Mouse (Mus musculus): ENCODE measurements around the gene Ccnb2. TPM values are rescaled to one million over a fixed set of nuclear protein-coding genes. Genes with fewer than 3 reads are reported as not detected.
"Not testable (repeated sequence)": the region's sequence is repeated elsewhere in the genome, so short reads cannot be mapped to it uniquely, and the experiment has no call there.

The Ccnb2 gene
- 58.8 TPM for polyA plus RNA-seq (2012; fragmentation: generic; extraction: Trizol)

GRCm38 (mm10) chr9:70421257-70422056 is at the start of gene Ccnb2:
Ccnb2 (minus strand) TSS chr9:70421547.
- Histone ChIP-seq H3K4me2 (ENCODE audit: low read depth) (peak within 1 kb of the TSS; percentile 75), H3K27me3 (ENCODE audit: control insufficient read depth, insufficient read depth, insufficient read length) (no peaks in the 10 kb centered on the region), H3K4me3 (peak within 1 kb of the TSS; percentile 45), H3K79me2 (ENCODE audit: control insufficient read depth, insufficient read depth) (peaks cover 14% of the 10 kb centered on the region), H3K36me3 (ENCODE audit: control insufficient read depth, insufficient read depth) (peaks cover 27% of the 10 kb centered on the region), H3ac (ENCODE audit: control insufficient read depth, insufficient read length) (peak within 1 kb of the TSS; percentile 35)
- TF ChIP-seq POLR2A (IDR thresholded peaks at IDR 0.05; ENCODE audit: insufficient read length, low read depth) (peak; percentile 91), REST (IDR thresholded peaks at IDR 0.05; ENCODE audit: insufficient read depth, insufficient read length) (no peak), MAX (IDR thresholded peaks at IDR 0.05; ENCODE audit: low read depth) (no peak), E2F4 (IDR thresholded peaks at IDR 0.05; ENCODE audit: insufficient read depth) (peak; percentile 96), USF1 (IDR thresholded peaks at IDR 0.05; ENCODE audit: low read depth) (no peak), TCF12 (IDR thresholded peaks at IDR 0.05; ENCODE audit: insufficient read depth, poor library complexity, severe bottlenecking) (no peak), MYOD1 (IDR thresholded peaks at IDR 0.05; ENCODE audit: control insufficient read depth in 1 of 3, insufficient read length in 2 of 3, low read depth in 2 of 3) (no peak), POLR2AphosphoS2 (IDR thresholded peaks at IDR 0.05; ENCODE audit: insufficient read length, low read depth) (peak; percentile 98)

- Histone ChIP-seq H3K79me2 (ENCODE audit: control insufficient read depth, insufficient read depth) (peaks cover 21% of the 10 kb centered on the region), H3K36me3 (ENCODE audit: control insufficient read depth, insufficient read depth) (peaks cover 20% of the 10 kb centered on the region)
- H3K4me3 ChIP-seq; H3K4me2 ChIP-seq (ENCODE audit: low read depth); H3ac ChIP-seq (ENCODE audit: control insufficient read depth, insufficient read length); H3K27me3 ChIP-seq (ENCODE audit: control insufficient read depth, insufficient read depth, insufficient read length): not testable (repeated sequence)
Observed at GRCm38 (mm10) chr9:70463091-70463490, 41.7 kb upstream of the Ccnb2 start.

GRCm38 (mm10) chr9:70452371-70452770 is 31.0 kb upstream of the Ccnb2 start:
- no peak overlapping the region for H3K4me3 ChIP-seq
- H3K4me2 ChIP-seq (ENCODE audit: low read depth): no peak overlapping the region
- no peak overlapping the region for H3ac ChIP-seq (ENCODE audit: control insufficient read depth, insufficient read length)
- H3K36me3 ChIP-seq (ENCODE audit: control insufficient read depth, insufficient read depth): peaks cover 38% of the 10 kb centered on the region
- peaks cover 4% of the 10 kb centered on the region for H3K79me2 ChIP-seq (ENCODE audit: control insufficient read depth, insufficient read depth)
- H3K27me3 ChIP-seq (ENCODE audit: control insufficient read depth, insufficient read depth, insufficient read length): no peaks in the 10 kb centered on the region
- no peak for TF ChIP-seq CEBPB (IDR thresholded peaks at IDR 0.05; ENCODE audit: insufficient read depth, poor library complexity, severe bottlenecking)
- no peak for TF ChIP-seq MYOG (IDR thresholded peaks at IDR 0.05; ENCODE audit: control insufficient read depth in 1 of 3, insufficient read depth in 1 of 3, insufficient read length in 2 of 3, low read depth in 2 of 3)
- no peak for TF ChIP-seq MAX (IDR thresholded peaks at IDR 0.05; ENCODE audit: low read depth)
- no peak for TF ChIP-seq TCF3 (IDR thresholded peaks at IDR 0.05; ENCODE audit: insufficient read length, low read depth)
- TF ChIP-seq SRF (IDR thresholded peaks at IDR 0.05; ENCODE audit: control insufficient read depth, insufficient read length, low read depth): no peak
- no peak for TF ChIP-seq MYOD1 (IDR thresholded peaks at IDR 0.05; ENCODE audit: control insufficient read depth in 1 of 3, insufficient read length in 2 of 3, low read depth in 2 of 3)
- TF ChIP-seq TCF12 (IDR thresholded peaks at IDR 0.05; ENCODE audit: insufficient read depth, poor library complexity, severe bottlenecking): no peak
- no peak for TF ChIP-seq POLR2A (IDR thresholded peaks at IDR 0.05; ENCODE audit: insufficient read length, low read depth)
- no peak for TF ChIP-seq REST (IDR thresholded peaks at IDR 0.05; ENCODE audit: insufficient read depth, insufficient read length)
- no peak for TF ChIP-seq POLR2AphosphoS2 (IDR thresholded peaks at IDR 0.05; ENCODE audit: insufficient read length, low read depth)
- TF ChIP-seq USF1 (IDR thresholded peaks at IDR 0.05; ENCODE audit: low read depth): no peak
- no peak for TF ChIP-seq E2F4 (IDR thresholded peaks at IDR 0.05; ENCODE audit: insufficient read depth)

GRCm38 (mm10) chr9:70449072-70449471 is 27.7 kb upstream of the Ccnb2 start:
- H3K27me3 ChIP-seq (ENCODE audit: control insufficient read depth, insufficient read depth, insufficient read length): no peaks in the 10 kb centered on the region
- no peak overlapping the region for H3K4me3 ChIP-seq
- H3K79me2 ChIP-seq (ENCODE audit: control insufficient read depth, insufficient read depth): peaks cover 4% of the 10 kb centered on the region
- no peak overlapping the region for H3K4me2 ChIP-seq (ENCODE audit: low read depth)
- H3ac ChIP-seq (ENCODE audit: control insufficient read depth, insufficient read length): no peak overlapping the region
- peaks cover 37% of the 10 kb centered on the region for H3K36me3 ChIP-seq (ENCODE audit: control insufficient read depth, insufficient read depth)
- TF ChIP-seq REST (IDR thresholded peaks at IDR 0.05; ENCODE audit: insufficient read depth, insufficient read length) (no peak), MYOG (IDR thresholded peaks at IDR 0.05; ENCODE audit: control insufficient read depth in 1 of 3, insufficient read depth in 1 of 3, insufficient read length in 2 of 3, low read depth in 2 of 3) (no peak), CEBPB (IDR thresholded peaks at IDR 0.05; ENCODE audit: insufficient read depth, poor library complexity, severe bottlenecking) (no peak), MAX (IDR thresholded peaks at IDR 0.05; ENCODE audit: low read depth) (no peak), TCF12 (IDR thresholded peaks at IDR 0.05; ENCODE audit: insufficient read depth, poor library complexity, severe bottlenecking) (no peak), POLR2A (IDR thresholded peaks at IDR 0.05; ENCODE audit: insufficient read length, low read depth) (no peak), E2F4 (IDR thresholded peaks at IDR 0.05; ENCODE audit: insufficient read depth) (no peak), POLR2AphosphoS2 (IDR thresholded peaks at IDR 0.05; ENCODE audit: insufficient read length, low read depth) (no peak), SRF (IDR thresholded peaks at IDR 0.05; ENCODE audit: control insufficient read depth, insufficient read length, low read depth) (no peak)

- TF ChIP-seq MYOG (IDR thresholded peaks at IDR 0.05; ENCODE audit: control insufficient read depth in 1 of 3, insufficient read depth in 1 of 3, insufficient read length in 2 of 3, low read depth in 2 of 3) (no peak), E2F4 (IDR thresholded peaks at IDR 0.05; ENCODE audit: insufficient read depth) (no peak), MYOD1 (IDR thresholded peaks at IDR 0.05; ENCODE audit: control insufficient read depth in 1 of 3, insufficient read length in 2 of 3, low read depth in 2 of 3) (no peak), TCF12 (IDR thresholded peaks at IDR 0.05; ENCODE audit: insufficient read depth, poor library complexity, severe bottlenecking) (no peak), POLR2AphosphoS2 (IDR thresholded peaks at IDR 0.05; ENCODE audit: insufficient read length, low read depth) (no peak), CEBPB (IDR thresholded peaks at IDR 0.05; ENCODE audit: insufficient read depth, poor library complexity, severe bottlenecking) (no peak), SRF (IDR thresholded peaks at IDR 0.05; ENCODE audit: control insufficient read depth, insufficient read length, low read depth) (no peak), USF1 (IDR thresholded peaks at IDR 0.05; ENCODE audit: low read depth) (no peak), MAX (IDR thresholded peaks at IDR 0.05; ENCODE audit: low read depth) (no peak), TCF3 (IDR thresholded peaks at IDR 0.05; ENCODE audit: insufficient read length, low read depth) (no peak), REST (IDR thresholded peaks at IDR 0.05; ENCODE audit: insufficient read depth, insufficient read length) (no peak), POLR2A (IDR thresholded peaks at IDR 0.05; ENCODE audit: insufficient read length, low read depth) (no peak)
- Histone ChIP-seq H3ac (ENCODE audit: control insufficient read depth, insufficient read length) (no peak overlapping the region), H3K4me3 (no peak overlapping the region), H3K27me3 (ENCODE audit: control insufficient read depth, insufficient read depth, insufficient read length) (no peaks in the 10 kb centered on the region), H3K36me3 (ENCODE audit: control insufficient read depth, insufficient read depth) (peaks cover 55% of the 10 kb centered on the region), H3K4me2 (ENCODE audit: low read depth) (no peak overlapping the region), H3K79me2 (ENCODE audit: control insufficient read depth, insufficient read depth) (no peaks in the 10 kb centered on the region)
Observed at GRCm38 (mm10) chr9:70439959-70440358, 18.6 kb upstream of the Ccnb2 start.

Data from myocyte (in vitro differentiated cells).